Mouse (Mus musculus) olfactory bulb, adult 2 months (tissue): ENCODE results near the gene Sdad1.

Experiments
- CTCF ChIP-seq: fragments of 200-500 bp; IDR thresholded peaks from 2 replicates; pipeline ENCODE4 v1.5.1; 2012; ENCODE audit warnings: low read depth, mild to moderate bottlenecking, low read length, moderate library complexity; ENCODE audit not compliant: insufficient read depth
- POLR2A ChIP-seq: fragments of 200-500 bp; IDR thresholded peaks from 2 replicates; pipeline ENCODE4 v1.6.1; 2012; ENCODE audit warnings: mild to moderate bottlenecking, low read depth, low read length, moderate library complexity; ENCODE audit not compliant: insufficient read depth

DNA sequence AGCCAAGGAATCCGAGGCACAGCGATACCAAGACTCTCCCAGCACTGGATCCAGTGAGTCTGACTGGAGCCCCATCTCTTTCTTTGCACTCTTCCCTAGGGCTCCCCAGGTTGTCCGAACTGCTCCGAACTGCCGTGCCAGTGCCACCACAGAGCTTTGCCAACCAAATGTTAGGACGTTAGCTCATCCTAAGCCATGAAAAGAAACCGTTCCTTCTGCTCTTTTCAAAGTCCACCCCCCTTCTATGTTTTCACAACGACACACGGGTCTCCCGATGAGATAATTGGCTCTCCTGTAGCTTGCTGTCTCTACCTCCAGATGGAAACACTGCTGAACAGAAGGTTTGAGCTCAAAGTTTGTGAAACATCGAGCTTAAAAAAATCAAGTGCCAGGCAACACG, 69.5 kb downstream of the Sdad1 start:
- no peak for TF ChIP-seq CTCF
- TF ChIP-seq POLR2A = no peak
